Mouse (Mus musculus) thymus, postnatal 14 days (tissue): Measurements from ENCODE around the gene Ugt1a9.
"Not testable (repeated sequence)": the region's sequence is repeated elsewhere in the genome, so short reads cannot be mapped to it uniquely, and the experiment has no call there.

Experiments used
- DNase-seq: peaks from one replicate; pipeline ENCODE4 v3.0.0; 2021

Ugt1a9 gene

GRCm38 (mm10) chr1:88109027-88109557, 38.5 kb downstream of the Ugt1a9 start:
- not testable (repeated sequence) for DNase-seq

GRCm38 (mm10) chr1:88109604-88110003, 39.0 kb downstream of the Ugt1a9 start:
- not testable (repeated sequence) for DNase-seq

GRCm38 (mm10) chr1:88112769-88113168, 42.2 kb downstream of the Ugt1a9 start:
- DNase-seq = not testable (repeated sequence)

GRCm38 (mm10) chr1:88120550-88120949, 50.0 kb downstream of the Ugt1a9 start:
- DNase-seq = not testable (repeated sequence)

- DNase-seq = peak; percentile 5
Observed at GRCm38 (mm10) chr1:88121521-88121920, 50.9 kb downstream of the Ugt1a9 start.

- not testable (repeated sequence) for DNase-seq
Observed at GRCm38 (mm10) chr1:88125827-88126360, 55.3 kb downstream of the Ugt1a9 start.

GRCm38 (mm10) chr1:88129091-88129490, 58.5 kb downstream of the Ugt1a9 start:
- DNase-seq = not testable (repeated sequence)

- DNase-seq = not testable (repeated sequence)
Observed at GRCm38 (mm10) chr1:88130223-88130622, 59.6 kb downstream of the Ugt1a9 start.

GRCm38 (mm10) chr1:88133908-88134456, 63.4 kb downstream of the Ugt1a9 start:
- DNase-seq = no peak

GRCm38 (mm10) chr1:88134457-88135011, 63.9 kb downstream of the Ugt1a9 start, which contains the start of gene Ugt1a6a:
Gene Ugt1a6a (plus strand): TSS chr1:88134809.
- DNase-seq = not testable (repeated sequence)

GRCm38 (mm10) chr1:88135229-88135904, 64.8 kb downstream of the Ugt1a9 start:
- DNase-seq = not testable (repeated sequence)

GRCm38 (mm10) chr1:88136646-88137045, 66.0 kb downstream of the Ugt1a9 start:
- DNase-seq = no peak

GRCm38 (mm10) chr1:88137264-88137663, 66.7 kb downstream of the Ugt1a9 start:
- no peak for DNase-seq

GRCm38 (mm10) chr1:88138145-88138544, 67.5 kb downstream of the Ugt1a9 start:
- DNase-seq = no peak

GRCm38 (mm10) chr1:88140492-88140891, 69.9 kb downstream of the Ugt1a9 start:
- not testable (repeated sequence) for DNase-seq

GRCm38 (mm10) chr1:88143966-88144675, 73.5 kb downstream of the Ugt1a9 start:
- DNase-seq = peak; percentile 53

GRCm38 (mm10) chr1:88145278-88145677, 74.7 kb downstream of the Ugt1a9 start:
- DNase-seq = peak; percentile 10

GRCm38 (mm10) chr1:88150133-88150532, 79.5 kb downstream of the Ugt1a9 start:
- not testable (repeated sequence) for DNase-seq

GRCm38 (mm10) chr1:88158430-88158829, 87.8 kb downstream of the Ugt1a9 start:
- DNase-seq = no peak

GRCm38 (mm10) chr1:88165711-88166110, 95.1 kb downstream of the Ugt1a9 start, which contains the start of gene Ugt1a5:
Gene Ugt1a5 (plus strand): TSS chr1:88166012.
- no peak for DNase-seq

GRCm38 (mm10) chr1:88172190-88172589, 101.6 kb downstream of the Ugt1a9 start:
- not testable (repeated sequence) for DNase-seq

GRCm38 (mm10) chr1:88179657-88180056, 109.1 kb downstream of the Ugt1a9 start:
- DNase-seq = no peak
